In the genomic region with DNA sequence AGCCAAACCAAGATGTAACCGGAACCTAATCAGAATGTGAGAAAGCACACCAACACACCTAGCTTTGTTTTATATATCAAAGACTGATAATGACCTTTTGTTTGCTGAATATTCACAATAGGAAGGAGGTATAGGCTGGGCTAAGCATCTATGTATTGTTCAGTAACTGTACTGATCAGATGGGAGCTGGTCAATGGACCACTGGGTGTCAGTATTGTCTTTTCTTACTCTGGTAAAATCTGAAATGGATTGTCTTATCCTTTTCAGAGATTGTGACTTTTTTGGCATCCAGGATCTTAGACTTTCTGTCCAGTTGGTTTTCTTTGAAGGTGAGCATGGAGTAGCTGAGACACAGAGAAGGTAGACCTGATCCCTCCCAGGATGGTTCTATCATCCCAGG, we compare ENCODE assay signal across 14 mouse cellular contexts.
A peak's percentile ranks its signal among the peaks of the same experiment; 100 is the strongest.
DNase-seq lines count a peak whose midpoint lies in the region; ATAC-seq and TF ChIP-seq lines count a peak whose summit lies in the region.
"Had no signal": no experiment of that assay in that cellular context is flagged by ENCODE, and none has a peak within 500 bp of the region (broad histone marks: within the 10 kb centered on the region; RNA-seq: fewer than 3 reads in every experiment).

No protein-coding gene starts in this region.

- H3K4me2 ChIP-seq in forebrain, postnatal 0 days (ENCODE audit: low read depth) = no peak overlapping the region
- H3K4me2 ChIP-seq in midbrain, embryonic 16.5 days (ENCODE audit: low read length) = no peak overlapping the region
- H3K4me2 ChIP-seq in midbrain, embryonic 13.5 days (replicated peaks) = no peak overlapping the region

- ATAC-seq in forebrain, postnatal 0 days = peak; percentile 66; the same call in 1 of the 2 replicates
- peak; percentile 73 for ATAC-seq in midbrain, embryonic 16.5 days
- no peak for ATAC-seq in midbrain, embryonic 13.5 days

- TF ChIP-seq CTCF in forebrain, postnatal 0 days (IDR thresholded peaks at IDR 0.05; ENCODE audit: low read depth) = peak; percentile 67

- no peak overlapping the region for H3K4me3 ChIP-seq in forebrain, postnatal 0 days (ENCODE audit: low read depth, low read length)
- no peak overlapping the region for H3K4me3 ChIP-seq in forebrain, embryonic 10.5 days
- no peak overlapping the region for H3K4me3 ChIP-seq in midbrain, embryonic 16.5 days (ENCODE audit: low read depth, low read length)
- H3K4me3 ChIP-seq in midbrain, embryonic 13.5 days (replicated peaks) = no peak overlapping the region
- H3K4me3 ChIP-seq: erythroblast, embryonic 14.5 days had no signal

- 82% methylated on average over 1 of the region's 1 CpGs for WGBS in forebrain, postnatal 0 days
- WGBS in forebrain, embryonic 10.5 days = 87% methylated on average over 1 of the region's 1 CpGs
- WGBS in midbrain, embryonic 16.5 days = 89% methylated on average over 1 of the region's 1 CpGs
- WGBS in midbrain, embryonic 13.5 days = 94% methylated on average over 1 of the region's 1 CpGs

- H3K27ac ChIP-seq in forebrain, postnatal 0 days (ENCODE audit: low read depth, low read length) = no peak overlapping the region
- no peak overlapping the region for H3K27ac ChIP-seq in forebrain, embryonic 10.5 days
- H3K27ac ChIP-seq in midbrain, embryonic 16.5 days (ENCODE audit: low read length) = no peak overlapping the region
- no peak overlapping the region for H3K27ac ChIP-seq in midbrain, embryonic 13.5 days

- no peaks in the 10 kb centered on the region for H3K36me3 ChIP-seq in forebrain, postnatal 0 days (ENCODE audit: insufficient read depth)
- no peaks in the 10 kb centered on the region for H3K36me3 ChIP-seq in forebrain, embryonic 10.5 days (replicated peaks)
- H3K36me3 ChIP-seq in midbrain, embryonic 16.5 days (ENCODE audit: control insufficient read depth, insufficient read depth, low read length) = no peaks in the 10 kb centered on the region
- H3K36me3 ChIP-seq in midbrain, embryonic 13.5 days = no peaks in the 10 kb centered on the region

- DNase-seq in forebrain, postnatal 0 days = peak; percentile 57
- no peak for DNase-seq in forebrain, embryonic 10.5 days (ENCODE audit: extremely low spot score, low spot score)
- peak; percentile 8 for DNase-seq in layer of hippocampus, adult 11-12 months (ENCODE audit: low spot score)
- no peak for DNase-seq in layer of hippocampus, postnatal 25 days (ENCODE audit: extremely low spot score in 1 of 2, low spot score in 1 of 2)
- DNase-seq in right cerebral cortex, adult 2 months (ENCODE audit: low spot score in 2 of 2) = no peak
- DNase-seq in right cerebral cortex, adult 18-20 months = no peak
- DNase-seq: adrenal gland, postnatal 36 days; cerebellum, postnatal 25 days; gastrocnemius, postnatal 25 days; lung, adult 18-20 months; thymus, postnatal 14 days had no signal

- no peaks in the 10 kb centered on the region for H3K9me3 ChIP-seq in forebrain, postnatal 0 days (ENCODE audit: low read length)
- no peaks in the 10 kb centered on the region for H3K9me3 ChIP-seq in forebrain, embryonic 10.5 days
- H3K9me3 ChIP-seq in midbrain, embryonic 16.5 days (replicated peaks; ENCODE audit: control insufficient read depth, low read length, poor library complexity, severe bottlenecking) = no peaks in the 10 kb centered on the region
- no peaks in the 10 kb centered on the region for H3K9me3 ChIP-seq in midbrain, embryonic 13.5 days

- H3K9ac ChIP-seq in forebrain, postnatal 0 days = no peak overlapping the region
- no peak overlapping the region for H3K9ac ChIP-seq in midbrain, embryonic 16.5 days (ENCODE audit: low read depth, low read length)
- no peak overlapping the region for H3K9ac ChIP-seq in midbrain, embryonic 13.5 days (replicated peaks)

- H3K27me3 ChIP-seq in forebrain, postnatal 0 days (ENCODE audit: insufficient read depth, low read length) = no peaks in the 10 kb centered on the region
- no peaks in the 10 kb centered on the region for H3K27me3 ChIP-seq in forebrain, embryonic 10.5 days (ENCODE audit: poor library complexity, severe bottlenecking)
- no peaks in the 10 kb centered on the region for H3K27me3 ChIP-seq in midbrain, embryonic 16.5 days (ENCODE audit: control insufficient read depth, insufficient read depth, low read depth, low read length)
- H3K27me3 ChIP-seq in midbrain, embryonic 13.5 days = no peaks in the 10 kb centered on the region

- H3K4me1 ChIP-seq in forebrain, postnatal 0 days (ENCODE audit: insufficient read depth) = no peaks in the 10 kb centered on the region
- H3K4me1 ChIP-seq in forebrain, embryonic 10.5 days = no peaks in the 10 kb centered on the region
- H3K4me1 ChIP-seq in midbrain, embryonic 16.5 days (ENCODE audit: control insufficient read depth, insufficient read depth, low read length) = no peaks in the 10 kb centered on the region
- H3K4me1 ChIP-seq in midbrain, embryonic 13.5 days (replicated peaks) = no peaks in the 10 kb centered on the region

Comparison
In these comparisons a context has a peak if more than half of its experiments do, and no peak if none do; other contexts are left out.
1. DNase-seq: peak in forebrain, postnatal 0 days (single experiment) and layer of hippocampus, adult 11-12 months (single experiment); none in forebrain, embryonic 10.5 days (single experiment), layer of hippocampus, postnatal 25 days (0 of 2), right cerebral cortex, adult 2 months (0 of 2) and right cerebral cortex, adult 18-20 months (single experiment).